Mouse (Mus musculus): ENCODE data around the gene Suox. TPM values are rescaled to one million over a fixed set of nuclear protein-coding genes. Genes with fewer than 3 reads are reported as not detected.
"Not testable (repeated sequence)": the region's sequence is repeated elsewhere in the genome, so short reads cannot be mapped to it uniquely, and the experiment has no call there.

Gene Suox
- 10 to 100 TPM; 29.4 to 37.6 TPM for total RNA-seq (2021)
- long read RNA-seq, experiment 1, transcript Suox-201 (4 exons, 2,497 nt), result major isoform, 38 of 40 reads
- long read RNA-seq, experiment 1, partial matches to known transcripts, result 2 of 40 reads
- long read RNA-seq, experiment 1, other reads (novel, unspliced or antisense), result 0 of 40 reads
- long read RNA-seq, experiment 2, transcript Suox-201 (4 exons, 2,497 nt), result major isoform, 23 of 36 reads
- long read RNA-seq, experiment 2, partial matches to known transcripts, result 3 of 36 reads
- long read RNA-seq, experiment 2, other reads (novel, unspliced or antisense), result 10 of 36 reads

GRCm38 (mm10) chr10:128673763-128674468 is at the start of gene Suox:
Gene Suox (minus strand): TSS chr10:128674073.
- peak; percentile 76 to 79 for DNase-seq (ENCODE audit: low spot score in 2 of 2)

- DNase-seq (ENCODE audit: low spot score in 2 of 2), result no peak
Measured at GRCm38 (mm10) chr10:128715559-128716537, 42.0 kb upstream of the Suox start.

GRCm38 (mm10) chr10:128711318-128711717 is 37.4 kb upstream of the Suox start:
- DNase-seq (ENCODE audit: low spot score in 2 of 2), result not testable (repeated sequence)

GRCm38 (mm10) chr10:128705317-128705693 is 31.4 kb upstream of the Suox start:
- DNase-seq (ENCODE audit: low spot score in 2 of 2), result no peak

GRCm38 (mm10) chr10:128704491-128705316 is 30.8 kb upstream of the Suox start, which contains the start of gene Cdk2:
Gene Cdk2 (minus strand): TSS chr10:128705031.
- DNase-seq (ENCODE audit: low spot score in 2 of 2), result peak; percentile 88 to 93

- DNase-seq (ENCODE audit: low spot score in 2 of 2), result no peak
Measured at GRCm38 (mm10) chr10:128703895-128704294, 30.0 kb upstream of the Suox start, which contains the start of gene Pmel. Gene Pmel (plus strand): TSS chr10:128704195.

- peak in 1 of 2 experiments; percentile 13 for DNase-seq (ENCODE audit: low spot score in 2 of 2)
Measured at GRCm38 (mm10) chr10:128702328-128703007, 28.6 kb upstream of the Suox start.

GRCm38 (mm10) chr10:128700712-128701111 is 26.8 kb upstream of the Suox start:
- no peak for DNase-seq (ENCODE audit: low spot score in 2 of 2)

GRCm38 (mm10) chr10:128699611-128700010 is 25.7 kb upstream of the Suox start:
- DNase-seq (ENCODE audit: low spot score in 2 of 2), result no peak

GRCm38 (mm10) chr10:128699006-128699405 is 25.1 kb upstream of the Suox start:
- no peak for DNase-seq (ENCODE audit: low spot score in 2 of 2)

- no peak for DNase-seq (ENCODE audit: low spot score in 2 of 2)
Measured at GRCm38 (mm10) chr10:128697072-128697725, 23.3 kb upstream of the Suox start.

GRCm38 (mm10) chr10:128695992-128696807 is 22.3 kb upstream of the Suox start, which contains the start of gene Rab5b:
Gene Rab5b (minus strand): TSS chr10:128696264.
- DNase-seq (ENCODE audit: low spot score in 2 of 2), result peak; percentile 92 to 97

GRCm38 (mm10) chr10:128695411-128695991 is 21.6 kb upstream of the Suox start:
- no peak for DNase-seq (ENCODE audit: low spot score in 2 of 2)

GRCm38 (mm10) chr10:128674469-128675008 is 666 bp upstream of the Suox start:
- DNase-seq (ENCODE audit: low spot score in 2 of 2), result no peak

GRCm38 (mm10) chr10:128671148-128671547 is 2.7 kb downstream of the Suox start:
- no peak for DNase-seq (ENCODE audit: low spot score in 2 of 2)

GRCm38 (mm10) chr10:128668790-128669672 is 4.8 kb downstream of the Suox start:
- DNase-seq (ENCODE audit: low spot score in 2 of 2), result peak; percentile 43 to 59
